Mouse (Mus musculus) embryonic fibroblast, embryonic 13.5 days (primary cell): ENCODE data around the gene Ext2. TPM values are rescaled to one million over a fixed set of nuclear protein-coding genes. Genes with fewer than 3 reads are reported as not detected.

Source experiments
- H3K27ac ChIP-seq: 2 replicates; pipeline ENCODE4 v1.5.1; 2012; ENCODE audit warnings: low read length, control low read depth, inconsistent platforms; ENCODE audit not compliant: insufficient read depth
- H3K4me1 ChIP-seq: 2 replicates; pipeline ENCODE4 v1.6.1; 2011; ENCODE audit warnings: low read length; ENCODE audit not compliant: control insufficient read depth, insufficient read depth
- H3K4me3 ChIP-seq: 2 replicates; pipeline ENCODE4 v1.5.1; 2011; ENCODE audit warnings: mild to moderate bottlenecking, control low read depth, low read length; ENCODE audit not compliant: insufficient read depth
- CTCF ChIP-seq: IDR thresholded peaks from 2 replicates; pipeline ENCODE4 v1.5.1; 2011; ENCODE audit warnings: mild to moderate bottlenecking, control low read depth, low read length, moderate library complexity, borderline replicate concordance; ENCODE audit not compliant: insufficient read depth
- POLR2A ChIP-seq: IDR thresholded peaks from 2 replicates; pipeline ENCODE4 v1.6.1; 2011; ENCODE audit warnings: low read depth, mild to moderate bottlenecking, control low read depth, low read length, moderate library complexity
- polyA plus RNA-seq: library from polyadenylated mRNA; stranded (reverse); fragments of >200 nt; gene quantifications from 2 replicates; pipeline ENCODE4 v1.2.4, GENCODE M21; 2011; ENCODE audit warnings: low read depth; ENCODE audit not compliant: missing spikeins, insufficient read length

The Ext2 gene
- polyA plus RNA-seq, 1 experiment = 118 TPM

GRCm38 (mm10) chr2:93645626-93646320, 176.6 kb downstream of the Ext2 start:
- H3K4me1 ChIP-seq = no peaks in the 10 kb centered on the region
- no peak overlapping the region for H3K27ac ChIP-seq
- TF ChIP-seq POLR2A (no peak), CTCF (no peak)
- H3K4me3 ChIP-seq = peak overlapping the region; percentile 9

DNA sequence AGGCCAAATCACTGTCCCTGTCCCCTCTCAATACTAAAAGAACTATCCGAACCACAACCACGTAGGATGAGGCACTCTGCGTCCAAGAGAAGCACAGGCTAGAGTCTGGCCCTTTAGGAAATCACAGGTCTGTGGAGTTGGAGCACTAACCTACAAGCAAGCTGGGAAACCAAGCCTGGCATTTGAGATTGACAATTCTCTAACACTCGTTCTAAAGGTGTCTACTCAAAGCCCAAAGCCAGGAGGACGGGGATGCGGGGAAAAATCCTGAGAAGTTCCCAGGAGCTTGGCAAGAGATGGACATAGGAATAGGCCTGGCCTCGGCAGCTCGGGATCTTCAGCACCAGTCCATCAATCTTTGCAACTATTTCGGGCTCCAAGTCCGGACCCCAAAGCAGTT, 177.2 kb downstream of the Ext2 start:
- Histone ChIP-seq H3K4me3 (peak overlapping the region; percentile 9), H3K4me1 (no peaks in the 10 kb centered on the region), H3K27ac (peak overlapping the region; percentile 10; the same call in 1 of the 2 replicates)
- TF ChIP-seq CTCF (no peak), POLR2A (no peak)

GRCm38 (mm10) chr2:93644731-93645130, 177.6 kb downstream of the Ext2 start:
- Histone ChIP-seq H3K4me1 (no peaks in the 10 kb centered on the region), H3K27ac (peak overlapping the region; percentile 10; the same call in 1 of the 2 replicates)

DNA sequence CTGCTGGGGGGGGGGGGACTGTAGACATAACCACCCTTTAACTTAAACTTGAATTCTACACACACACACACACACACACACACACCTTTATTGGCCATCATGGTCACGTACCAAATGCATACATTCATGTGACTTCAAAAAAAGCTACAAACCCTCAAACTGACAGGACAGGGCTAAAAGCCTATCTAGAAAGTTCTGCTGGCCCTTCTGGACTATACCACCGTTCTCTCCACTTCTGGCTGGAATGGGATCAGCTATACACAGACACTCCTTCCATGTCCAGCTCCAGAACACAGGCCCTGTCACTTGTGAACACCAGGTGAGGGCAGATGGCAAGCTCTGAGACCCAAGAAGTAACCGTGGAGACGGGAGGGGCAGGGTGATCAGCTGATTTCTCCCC, 178.1 kb downstream of the Ext2 start:
- TF ChIP-seq CTCF (no peak), POLR2A (no peak)
- no peaks in the 10 kb centered on the region for H3K4me1 ChIP-seq
- H3K27ac ChIP-seq = no peak overlapping the region
- H3K4me3 ChIP-seq = peak overlapping the region; percentile 50

More at GRCm38 (mm10) chr2:93644731-93645130, 177.6 kb downstream of the Ext2 start:
- TF ChIP-seq CTCF (no peak), POLR2A (no peak)
- H3K4me3 ChIP-seq = peak overlapping the region; percentile 9; the same call in 1 of the 2 replicates

GRCm38 (mm10) chr2:93643403-93643780, 179.0 kb downstream of the Ext2 start:
- Histone ChIP-seq H3K4me3 (peak overlapping the region; percentile 50), H3K4me1 (no peaks in the 10 kb centered on the region), H3K27ac (no peak overlapping the region)
- no peak for TF ChIP-seq POLR2A
- TF ChIP-seq CTCF = no peak

DNA sequence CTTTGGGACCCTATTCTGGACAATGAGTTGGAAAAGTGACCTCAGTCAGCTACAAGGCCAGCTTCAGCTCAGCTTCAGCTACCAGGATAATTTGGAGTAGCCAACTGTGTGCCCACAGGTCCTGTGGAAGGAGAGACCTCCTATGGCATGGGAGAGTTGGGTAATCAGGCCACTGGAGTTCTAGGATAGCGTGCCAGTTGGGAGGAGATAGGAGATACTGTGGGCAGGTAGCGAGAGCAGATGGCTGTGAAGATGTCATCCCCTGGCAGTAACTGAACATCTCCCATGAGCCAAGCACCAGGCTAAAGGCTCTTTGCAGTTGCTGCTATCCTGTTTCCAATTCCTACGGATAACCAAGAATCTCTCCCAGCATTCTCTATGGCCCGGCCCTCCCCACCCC, 187.8 kb downstream of the Ext2 start:
- TF ChIP-seq POLR2A (no peak), CTCF (no peak)
- H3K4me3 ChIP-seq = no peak overlapping the region
- H3K27ac ChIP-seq = no peak overlapping the region
- H3K4me1 ChIP-seq = no peaks in the 10 kb centered on the region

DNA sequence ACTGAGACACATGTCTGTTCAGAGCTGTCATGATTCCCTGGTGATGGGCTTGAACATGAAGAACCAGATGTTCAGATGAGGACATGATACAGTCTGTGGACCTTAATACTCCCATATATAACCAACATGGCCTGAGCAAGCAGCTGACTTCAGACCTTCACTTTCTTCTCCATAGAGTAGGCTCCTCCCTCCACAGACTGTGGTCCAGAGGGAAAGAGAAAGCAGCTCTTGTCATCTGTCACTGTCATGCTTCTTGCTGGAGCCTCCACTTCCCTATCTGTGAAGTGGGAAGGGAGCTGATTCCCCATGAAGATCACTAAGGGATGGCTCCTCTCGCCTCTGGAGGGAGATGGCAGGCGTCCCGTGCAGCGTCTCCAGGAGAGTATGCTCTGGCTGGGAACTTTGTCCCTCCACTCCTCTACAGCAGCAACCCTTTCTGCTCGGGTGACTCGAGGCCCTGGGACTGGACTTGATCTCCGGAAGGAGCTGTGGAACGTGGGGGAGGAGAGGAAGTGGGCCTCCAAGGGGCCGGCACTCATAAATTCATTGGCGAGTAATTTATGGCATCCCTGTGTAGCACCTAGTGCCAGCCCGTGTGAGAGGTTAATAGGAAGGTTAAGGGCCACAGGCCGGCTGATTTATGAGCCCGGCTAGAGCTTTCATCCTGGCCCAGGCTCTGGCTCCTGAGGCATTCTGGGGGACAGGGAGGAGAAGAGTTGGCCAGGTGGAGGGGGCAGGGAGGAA, 197.5 kb downstream of the Ext2 start:
- H3K4me1 ChIP-seq = no peaks in the 10 kb centered on the region
- H3K4me3 ChIP-seq = no peak overlapping the region

DNA sequence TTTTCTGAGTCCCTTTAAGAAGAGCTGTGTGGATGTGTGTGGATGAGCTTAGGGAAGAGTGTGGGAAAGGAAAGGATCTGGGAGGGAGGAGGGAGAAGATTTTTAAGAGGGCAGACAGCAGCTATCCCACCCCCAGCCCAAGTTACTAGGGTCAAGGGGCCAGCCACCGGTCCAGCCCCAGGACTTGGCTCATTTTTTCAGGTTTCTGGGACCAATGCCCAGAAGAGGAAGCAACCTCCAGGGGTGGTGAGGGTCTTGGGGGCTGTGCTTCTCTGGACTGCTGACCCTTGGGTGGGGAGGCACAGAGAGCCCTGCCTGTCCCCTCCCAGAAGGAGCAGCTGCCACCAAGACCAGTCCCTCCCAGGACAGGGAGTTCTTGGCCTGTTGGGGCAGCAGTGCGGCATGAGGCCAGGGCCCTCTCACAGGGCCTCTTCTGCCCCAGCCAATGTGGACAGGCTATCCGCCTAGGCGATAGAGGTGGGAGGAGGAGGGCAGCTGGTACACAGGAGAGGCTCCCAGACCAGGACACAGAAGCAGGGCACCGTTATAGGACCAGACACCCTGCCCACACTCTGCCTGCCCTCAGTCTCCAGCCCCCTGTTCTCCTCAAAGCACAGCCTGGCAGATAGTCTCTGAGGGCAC, 203.0 kb downstream of the Ext2 start:
- H3K4me1 ChIP-seq = no peaks in the 10 kb centered on the region
- no peak overlapping the region for H3K27ac ChIP-seq
- no peak for TF ChIP-seq CTCF
- no peak for TF ChIP-seq POLR2A
- no peak overlapping the region for H3K4me3 ChIP-seq

More for the DNA sequence above, 197.5 kb downstream of the Ext2 start:
- no peak for TF ChIP-seq POLR2A
- TF ChIP-seq CTCF = no peak
- H3K27ac ChIP-seq = no peak overlapping the region

- Histone ChIP-seq H3K27ac (no peak overlapping the region), H3K4me1 (no peaks in the 10 kb centered on the region), H3K4me3 (no peak overlapping the region)
- TF ChIP-seq POLR2A = no peak
- no peak for TF ChIP-seq CTCF
These were observed 203.7 kb downstream of the Ext2 start for GRCm38 (mm10) chr2:93618447-93619199.
